Mouse (Mus musculus) lung, adult 2 months (tissue): Measurements from ENCODE around the gene Cox7a1. TPM values are rescaled to one million over a fixed set of nuclear protein-coding genes. Genes with fewer than 3 reads are reported as not detected.
"Not testable (repeated sequence)": the region's sequence is repeated elsewhere in the genome, so short reads cannot be mapped to it uniquely, and the experiment has no call there.

ENCODE experiments used
- DNase-seq: peaks from one replicate; pipeline ENCODE4 v3.0.0; 2022
- H3K4me1 ChIP-seq: fragments of 200-500 bp; 2 replicates; pipeline ENCODE4 v1.6.1; 2011; ENCODE audit warnings: low read length; ENCODE audit not compliant: control insufficient read depth, insufficient read depth
- H3K4me3 ChIP-seq: fragments of 200-500 bp; replicated peaks from 2 replicates; pipeline ENCODE3; 2011; ENCODE audit warnings: low read depth, mild to moderate bottlenecking, control low read depth, low read length; ENCODE audit errors: extremely low read depth
- CTCF ChIP-seq: fragments of 200-500 bp; IDR thresholded peaks from 2 replicates; pipeline ENCODE4 v1.5.1; 2011; ENCODE audit warnings: mild to moderate bottlenecking, low read length, control low read depth; ENCODE audit not compliant: insufficient read depth
- POLR2A ChIP-seq: fragments of 200-500 bp; IDR thresholded peaks from 2 replicates; pipeline ENCODE4 v1.6.1; 2011; ENCODE audit warnings: low read depth, mild to moderate bottlenecking, control low read depth, low read length, borderline replicate concordance; ENCODE audit errors: extremely low read depth
- WGBS: fragments of 180-500 bp; shearing (Covaris S2); methylation state at CpG from one replicate; pipeline ENCODE4 v1.1.7; 2018; 5-methylcytosine and 5-hydroxymethylcytosine counted together
- polyA plus RNA-seq: library from polyadenylated mRNA; depleted of rRNA; stranded (reverse); fragments of >200 nt; gene quantifications from 2 replicates; pipeline ENCODE4 v1.2.3, GENCODE M21; 2012

Gene Cox7a1
- polyA plus RNA-seq, 1 experiment: 42.3 TPM

- peak; percentile 88 for TF ChIP-seq POLR2A
- TF ChIP-seq CTCF: no peak
- H3K4me3 ChIP-seq: peak within 1 kb of the TSS; percentile 97
- no peaks in the 10 kb centered on the region; the same call in 1 of the 2 replicates for H3K4me1 ChIP-seq
- under 1% methylated on average over 36 of the region's 36 CpGs for WGBS
- peak; percentile 91 for DNase-seq
Observed at GRCm38 (mm10) chr7:30169583-30170282, 14.2 kb upstream of the Cox7a1 start, which contains the start of gene Zfp146. Gene Zfp146, minus strand, starts transcription at chr7:30169750.

GRCm38 (mm10) chr7:30170283-30170951, 13.5 kb upstream of the Cox7a1 start:
- TF ChIP-seq CTCF (no peak), POLR2A (no peak)
- peak overlapping the region; percentile 97 for H3K4me3 ChIP-seq
- no peaks in the 10 kb centered on the region; the same call in 1 of the 2 replicates for H3K4me1 ChIP-seq
- DNase-seq: no peak
- 13% methylated on average over 11 of the region's 11 CpGs for WGBS

DNA sequence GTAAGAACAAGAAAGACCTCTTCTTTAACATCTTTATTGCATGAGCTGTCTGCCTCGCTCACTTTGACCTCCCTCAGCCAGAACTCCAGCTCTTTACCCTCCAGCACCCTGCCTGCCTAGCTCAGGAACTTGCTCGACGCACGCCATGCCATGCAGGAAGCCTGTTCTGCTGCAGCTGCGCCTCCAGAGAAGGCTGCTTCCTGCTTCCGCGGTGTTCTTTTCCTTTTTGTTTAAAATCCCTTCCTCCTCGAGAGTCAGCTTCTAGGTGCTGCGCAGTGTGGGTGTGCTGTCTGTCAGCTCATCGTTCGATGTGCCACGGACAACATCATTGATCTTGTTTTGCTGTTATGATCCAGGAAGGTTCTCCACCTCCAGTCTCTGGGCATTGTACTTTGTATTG, 7.5 kb upstream of the Cox7a1 start:
- TF ChIP-seq POLR2A (no peak), CTCF (no peak)
- Histone ChIP-seq H3K4me3 (no peak overlapping the region), H3K4me1 (no peaks in the 10 kb centered on the region)
- 45% methylated on average over 12 of the region's 12 CpGs for WGBS
- no peak for DNase-seq

DNA sequence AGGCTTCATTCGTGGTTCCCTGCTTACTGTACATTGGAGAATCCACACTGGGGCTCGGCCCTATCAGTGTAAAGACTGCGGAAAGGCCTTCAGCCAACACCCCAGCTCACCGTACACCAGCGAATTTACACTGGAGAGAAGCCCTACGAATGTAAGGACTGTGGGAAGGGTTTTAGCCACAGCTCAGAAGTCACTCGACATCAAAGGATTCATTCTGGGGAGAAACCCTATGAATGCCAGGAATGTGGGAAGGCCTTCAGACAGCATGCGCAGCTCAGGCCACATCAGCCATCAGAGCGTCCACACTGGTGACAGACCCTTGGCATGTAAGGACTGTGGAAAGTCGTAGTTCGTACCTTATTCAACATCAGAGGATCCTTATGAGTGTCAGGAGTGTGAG, 5.7 kb upstream of the Cox7a1 start:
- Histone ChIP-seq H3K4me1 (no peaks in the 10 kb centered on the region), H3K4me3 (no peak overlapping the region)
- 82% methylated on average over 11 of the region's 11 CpGs for WGBS
- no peak for DNase-seq
- TF ChIP-seq POLR2A (no peak), CTCF (no peak)

- no peak for TF ChIP-seq POLR2A
- peak; percentile 80 for TF ChIP-seq CTCF
- DNase-seq: peak; percentile 69
- 3% methylated on average over 4 of the region's 4 CpGs for WGBS
- H3K4me3 ChIP-seq: no peak overlapping the region
- 0 out of 2 replicates have a peak, but pooled peaks cover 2% of the 10 kb centered on the region for H3K4me1 ChIP-seq
Observed at GRCm38 (mm10) chr7:30181308-30181707, 2.6 kb upstream of the Cox7a1 start.

DNA sequence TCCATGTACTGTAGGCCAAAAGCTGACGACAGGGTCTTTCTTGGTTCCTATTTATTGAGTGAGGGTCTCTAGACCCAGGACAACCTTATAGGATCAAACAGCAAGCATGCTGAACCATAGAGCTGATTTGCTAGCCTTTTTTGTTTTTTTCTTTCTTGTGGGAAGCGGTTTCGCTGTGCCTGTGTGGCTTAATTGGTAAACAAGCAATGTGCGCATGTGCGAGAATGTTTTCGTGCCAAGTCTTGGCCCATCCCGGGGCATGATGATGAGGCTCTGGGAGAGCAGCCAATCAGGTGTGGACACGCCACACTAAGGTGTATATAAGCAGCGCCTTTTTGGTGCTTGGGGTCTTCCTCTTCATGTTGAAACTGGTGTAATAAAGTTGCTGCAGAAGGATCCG, 2.0 kb upstream of the Cox7a1 start:
- H3K4me1 ChIP-seq, H3K4me3 ChIP-seq, DNase-seq: not testable (repeated sequence)
- WGBS: 92% methylated on average over 10 of the region's 10 CpGs

DNA sequence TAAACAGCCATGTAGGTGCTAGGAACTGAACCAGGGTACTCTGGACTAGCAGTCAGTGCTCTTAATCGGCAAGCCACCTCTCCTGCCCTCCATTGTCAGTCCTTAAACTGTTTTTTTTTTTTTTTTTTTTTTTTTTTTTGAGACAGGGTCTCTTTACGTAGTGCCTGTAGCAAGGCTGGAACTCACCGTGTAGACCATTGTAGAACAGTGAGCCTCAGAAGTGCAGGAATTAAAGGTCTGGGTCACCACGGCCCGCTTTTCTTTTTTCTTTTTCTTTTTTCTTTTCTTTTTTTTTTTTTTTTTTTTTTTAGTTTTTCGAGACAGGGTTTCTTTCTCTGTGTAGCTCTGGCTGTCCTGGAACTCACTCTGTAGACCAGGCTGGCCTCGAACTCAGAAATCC, 755 bp upstream of the Cox7a1 start:
- H3K4me3 ChIP-seq, DNase-seq, H3K4me1 ChIP-seq: not testable (repeated sequence)
- 70% methylated on average over 6 of the region's 7 CpGs for WGBS

GRCm38 (mm10) chr7:30184641-30185348, 851 bp downstream of the Cox7a1 start:
- WGBS: 75% methylated on average over 13 of the region's 13 CpGs
- Histone ChIP-seq H3K4me3 (no peak overlapping the region), H3K4me1 (0 out of 2 replicates have a peak, but pooled peaks cover 2% of the 10 kb centered on the region)
- DNase-seq: no peak
- TF ChIP-seq CTCF: no peak
- no peak for TF ChIP-seq POLR2A

GRCm38 (mm10) chr7:30188344-30189115, 4.6 kb downstream of the Cox7a1 start:
- DNase-seq: no peak
- 79% methylated on average over 12 of the region's 12 CpGs for WGBS
- peaks cover 5% of the 10 kb centered on the region; the same call in 1 of the 2 replicates for H3K4me1 ChIP-seq
- H3K4me3 ChIP-seq: no peak overlapping the region
- TF ChIP-seq POLR2A (no peak), CTCF (no peak)

DNA sequence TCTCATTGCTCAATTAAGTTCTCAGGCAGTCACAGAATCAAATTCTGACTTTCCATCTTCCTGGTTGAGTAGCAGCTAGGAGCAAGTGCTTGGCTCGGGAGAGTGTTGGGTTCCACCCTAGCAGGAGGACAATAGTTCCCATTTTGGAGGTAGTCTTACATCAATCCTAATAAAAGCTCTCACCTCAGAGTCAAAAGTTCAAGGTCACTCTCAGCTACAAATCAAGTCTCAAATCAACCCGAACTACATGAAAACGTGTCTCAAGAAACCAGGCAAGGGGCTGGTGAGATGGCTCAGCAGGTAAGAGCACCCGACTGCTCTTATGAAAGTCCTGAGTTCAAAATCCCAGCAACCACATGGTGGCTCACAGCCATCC, 5.2 kb downstream of the Cox7a1 start:
- TF ChIP-seq CTCF (no peak), POLR2A (no peak)
- H3K4me1 ChIP-seq: peaks cover 5% of the 10 kb centered on the region; the same call in 1 of the 2 replicates

More for the DNA sequence above, 5.2 kb downstream of the Cox7a1 start:
- DNase-seq: no peak
- 81% methylated on average over 4 of the region's 4 CpGs for WGBS
- H3K4me3 ChIP-seq: no peak overlapping the region
